Mouse (Mus musculus): ENCODE measurements around the gene Hist2h2ab.

DNA sequence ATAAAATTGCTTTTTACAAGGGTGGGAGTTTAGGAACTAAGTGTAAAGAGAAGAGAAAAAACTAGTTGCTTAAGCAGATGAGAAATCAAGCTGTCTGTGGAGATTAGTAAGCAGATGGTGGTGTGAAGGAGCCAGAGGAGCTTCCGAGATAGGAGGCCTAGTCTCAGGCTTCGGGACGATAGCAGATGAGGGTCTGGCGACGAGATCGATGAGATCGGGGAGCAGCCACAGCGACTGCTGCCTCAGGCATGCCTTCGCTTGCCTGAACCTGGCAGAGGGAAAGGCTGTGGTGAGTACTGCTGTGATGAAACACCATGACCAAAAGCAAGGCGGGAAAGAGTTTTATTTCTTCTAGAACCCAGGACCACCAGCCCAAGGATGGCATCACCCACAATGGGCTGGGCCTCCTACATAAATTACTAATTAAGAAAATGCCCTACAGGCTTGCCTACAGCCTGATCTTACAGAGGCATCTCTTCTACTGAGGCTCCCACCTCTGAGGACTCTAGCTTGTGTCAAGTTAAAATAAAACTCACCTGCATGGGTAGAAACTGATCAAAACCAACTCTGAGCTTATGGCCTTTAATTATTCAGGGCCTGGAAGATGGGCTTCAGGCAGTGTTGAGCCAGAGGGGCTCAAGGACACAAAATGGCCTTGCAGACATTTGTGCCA, 35.2 kb downstream of the Hist2h2ab start:
- TF ChIP-seq CTCF (conservative IDR thresholded peaks at IDR 0.05; ENCODE audit: insufficient read depth, insufficient read length, low read depth, low read length) (no peak), POLR2A (IDR thresholded peaks at IDR 0.05; ENCODE audit: low read depth, low read length) (no peak)
